Mouse (Mus musculus): ENCODE results near the gene BC049715.
"Not testable (repeated sequence)": the region's sequence is repeated elsewhere in the genome, so short reads cannot be mapped to it uniquely, and the experiment has no call there.

The BC049715 gene

GRCm38 (mm10) chr6:136850267-136850666 is 22.8 kb downstream of the BC049715 start:
- DNase-seq (ENCODE audit: low read depth, low spot score) = no peak

- no peak for DNase-seq (ENCODE audit: low read depth, low spot score)
Measured at GRCm38 (mm10) chr6:136852348-136852747, 24.9 kb downstream of the BC049715 start.

DNA sequence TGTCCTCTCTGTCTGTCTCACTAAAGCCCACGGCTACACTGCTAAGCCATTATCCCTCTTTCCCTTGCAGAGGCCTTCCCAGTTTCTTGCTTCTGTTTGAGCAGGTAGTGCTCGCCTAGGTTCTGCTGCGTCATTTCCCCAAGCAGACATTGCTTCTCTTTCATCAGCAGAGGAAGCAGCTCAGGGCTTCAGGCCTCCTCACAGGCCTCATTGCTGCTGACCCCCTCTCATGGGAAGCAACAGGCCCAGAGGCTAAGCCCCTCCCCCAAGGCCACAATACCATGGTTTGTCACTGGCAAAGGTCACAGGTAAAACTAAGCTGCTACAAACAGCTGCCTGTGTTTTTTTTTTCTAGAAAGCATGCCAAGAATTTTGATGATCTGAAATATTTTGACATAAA is 25.3 kb downstream of the BC049715 start:
- no peak for DNase-seq (ENCODE audit: low read depth, low spot score)

DNA sequence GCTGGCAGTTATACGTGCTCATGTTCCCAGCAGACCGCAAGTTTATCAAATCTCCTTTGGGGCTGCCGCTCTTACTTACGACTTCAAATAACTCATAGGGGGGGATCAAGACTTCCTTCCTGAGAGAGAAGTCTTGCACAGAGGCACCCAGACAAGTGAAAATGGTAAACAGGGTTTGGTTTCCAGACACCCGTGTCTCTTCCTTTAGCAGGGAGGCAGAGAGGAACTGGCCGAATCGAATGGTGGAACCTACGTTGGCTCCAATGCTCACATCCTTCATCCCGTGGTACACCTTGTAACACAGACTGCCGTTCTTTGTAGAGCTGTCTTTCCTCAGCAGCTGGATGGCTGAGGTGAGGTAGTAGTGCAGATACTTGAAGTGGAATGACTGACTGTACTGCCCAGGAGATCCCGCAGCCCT is 26.9 kb downstream of the BC049715 start:
- DNase-seq (ENCODE audit: low read depth, low spot score) = no peak

- no peak for DNase-seq (ENCODE audit: low read depth, low spot score)
Measured at GRCm38 (mm10) chr6:136855183-136855582, 27.8 kb downstream of the BC049715 start.

GRCm38 (mm10) chr6:136856071-136856636 is 28.7 kb downstream of the BC049715 start:
- DNase-seq (ENCODE audit: low read depth, low spot score) = no peak

GRCm38 (mm10) chr6:136857186-136857872 is 29.9 kb downstream of the BC049715 start, which contains the start of gene Art4:
Art4 (minus strand) TSS chr6:136857733.
- no peak for DNase-seq (ENCODE audit: low read depth, low spot score)

GRCm38 (mm10) chr6:136857873-136858260 is 30.4 kb downstream of the BC049715 start:
- no peak for DNase-seq (ENCODE audit: low read depth, low spot score)

- no peak for DNase-seq (ENCODE audit: low read depth, low spot score)
Measured at GRCm38 (mm10) chr6:136858420-136858819, 31.0 kb downstream of the BC049715 start.

- DNase-seq (ENCODE audit: low read depth, low spot score) = no peak
Measured at GRCm38 (mm10) chr6:136861020-136861419, 33.6 kb downstream of the BC049715 start.

GRCm38 (mm10) chr6:136865360-136865759 is 37.9 kb downstream of the BC049715 start:
- DNase-seq (ENCODE audit: low read depth, low spot score) = no peak

- no peak for DNase-seq (ENCODE audit: low read depth, low spot score)
Measured at GRCm38 (mm10) chr6:136866150-136866549, 38.7 kb downstream of the BC049715 start.

DNA sequence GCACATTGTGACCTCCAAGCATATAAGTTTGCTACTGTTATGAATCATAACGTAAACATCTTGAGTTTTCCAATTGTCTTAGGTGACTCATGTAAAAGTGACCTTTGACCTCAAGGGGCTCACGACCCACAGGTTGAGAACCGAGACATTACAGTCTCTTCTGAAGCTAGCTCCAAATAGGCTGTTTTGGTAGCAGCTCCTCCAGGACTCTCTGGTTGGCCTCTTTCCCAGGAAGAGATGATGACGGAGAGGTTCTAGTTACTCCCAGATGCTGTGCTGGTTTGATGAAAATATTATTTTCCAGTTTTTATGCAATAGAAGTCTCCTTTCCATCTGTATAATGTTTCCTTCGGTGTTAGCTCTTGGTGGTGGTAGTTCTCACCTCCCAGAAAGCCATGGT is 41.5 kb downstream of the BC049715 start:
- no peak for DNase-seq (ENCODE audit: low read depth, low spot score)

GRCm38 (mm10) chr6:136874599-136874998 is 47.2 kb downstream of the BC049715 start:
- DNase-seq (ENCODE audit: low read depth, low spot score) = no peak

DNA sequence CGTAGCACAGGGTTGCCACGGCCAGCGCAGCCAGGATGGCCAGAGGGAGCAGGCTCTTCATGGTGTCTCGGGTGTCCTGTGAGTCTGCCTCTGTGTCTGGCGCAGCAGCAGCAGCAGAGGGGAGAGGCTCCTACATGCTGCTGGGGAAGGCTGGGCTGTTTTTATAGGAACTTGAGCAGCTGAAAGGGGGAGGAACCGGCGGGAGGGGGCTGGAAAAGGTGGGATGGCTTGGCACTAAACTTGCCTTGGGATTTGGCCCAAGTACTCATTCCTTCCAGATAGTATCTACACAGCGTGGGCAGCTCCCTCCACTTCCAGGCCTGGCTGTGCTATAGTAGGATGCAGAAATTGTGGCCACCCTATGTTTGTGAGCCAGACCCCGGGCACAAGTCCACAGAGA is 48.2 kb downstream of the BC049715 start, which contains the start of gene Mgp:
TSS of gene Mgp (minus strand) at position 154 of the 400 bp plus-strand sequence.
- peak; percentile 56 for DNase-seq (ENCODE audit: low read depth, low spot score)

GRCm38 (mm10) chr6:136881678-136882077 is 54.3 kb downstream of the BC049715 start:
- no peak for DNase-seq (ENCODE audit: low read depth, low spot score)

- DNase-seq (ENCODE audit: low read depth, low spot score) = peak; percentile 35
Measured at GRCm38 (mm10) chr6:136883431-136883915, 56.0 kb downstream of the BC049715 start.

DNA sequence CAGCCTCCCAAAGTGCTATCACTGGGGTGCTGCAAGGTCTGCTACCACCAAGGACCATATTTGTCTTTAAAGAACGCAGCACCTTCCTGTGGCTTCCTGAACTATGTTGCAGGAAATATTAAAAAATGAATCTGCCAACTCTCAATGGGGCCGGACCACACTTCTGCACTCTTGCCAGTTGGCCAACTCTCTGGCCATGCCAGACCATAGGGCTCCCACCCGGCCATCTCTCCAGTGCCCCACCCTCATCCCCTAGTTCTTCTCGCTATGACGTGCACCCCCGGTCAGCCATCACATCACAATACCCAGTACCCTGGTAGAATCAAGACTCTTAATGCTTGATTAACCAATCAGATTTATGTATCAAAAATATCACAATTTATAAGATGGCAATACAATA is 56.5 kb downstream of the BC049715 start:
- DNase-seq (ENCODE audit: low read depth, low spot score) = no peak

- DNase-seq (ENCODE audit: low read depth, low spot score) = not testable (repeated sequence)
Measured at GRCm38 (mm10) chr6:136884766-136885165, 57.3 kb downstream of the BC049715 start.

- peak; percentile 79 for DNase-seq (ENCODE audit: low read depth, low spot score)
Measured at GRCm38 (mm10) chr6:136887854-136888253, 60.4 kb downstream of the BC049715 start.

- no peak for DNase-seq (ENCODE audit: low read depth, low spot score)
Measured at GRCm38 (mm10) chr6:136889067-136889466, 61.6 kb downstream of the BC049715 start.

DNA sequence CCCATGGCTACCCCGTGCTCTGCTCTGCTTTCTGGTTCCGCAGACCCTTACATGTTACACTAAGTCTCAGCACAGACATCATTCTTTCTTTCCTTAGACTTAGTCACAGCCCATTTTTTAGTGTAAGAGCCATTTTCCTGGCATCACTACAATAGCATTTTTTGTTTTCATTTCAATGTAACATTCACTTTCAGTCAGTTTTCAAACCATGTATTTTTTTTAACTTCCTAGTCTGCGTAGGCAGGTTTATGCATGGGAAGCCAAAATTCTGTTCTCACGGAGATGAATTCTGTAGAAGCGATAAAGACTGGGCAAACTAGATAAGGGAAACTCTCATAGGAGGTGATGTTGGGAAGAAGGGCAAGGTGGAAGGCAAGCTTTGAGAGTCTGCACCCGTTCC is 62.1 kb downstream of the BC049715 start:
- no peak for DNase-seq (ENCODE audit: low read depth, low spot score)
